Mouse (Mus musculus): ENCODE data around the gene Uqcc1. TPM values are rescaled to one million over a fixed set of nuclear protein-coding genes. Genes with fewer than 3 reads are reported as not detected.

Uqcc1 gene
- polyA plus RNA-seq, 1 experiment = 12.1 TPM

DNA sequence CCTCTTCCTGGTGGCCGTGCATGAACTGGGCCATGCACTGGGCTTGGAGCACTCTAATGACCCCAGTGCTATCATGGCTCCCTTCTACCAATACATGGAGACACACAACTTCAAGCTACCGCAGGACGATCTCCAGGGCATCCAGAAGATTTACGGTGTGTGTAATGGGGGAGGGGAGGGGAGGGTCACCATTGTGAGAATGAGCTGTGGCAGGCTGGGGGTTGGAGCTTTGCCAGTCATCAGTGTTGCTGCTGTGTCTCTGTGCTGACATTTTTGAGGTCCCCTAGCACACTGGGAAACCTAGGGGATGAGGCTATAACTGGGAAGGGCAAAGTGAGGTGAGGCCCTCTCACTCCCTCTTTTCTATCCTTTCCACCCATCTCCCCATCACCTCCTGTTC, 122.7 kb downstream of the Uqcc1 start:
- TF ChIP-seq CTCF (IDR thresholded peaks at IDR 0.05; ENCODE audit: extremely low read depth, insufficient read depth, insufficient read length, insufficient replicate concordance) (no peak), POLR2A (IDR thresholded peaks at IDR 0.05; ENCODE audit: low read depth, low read length) (no peak)
- 63% methylated on average over 4 of the region's 4 CpGs for WGBS
- no peak overlapping the region for H3K27ac ChIP-seq (ENCODE audit: insufficient read depth, low read length)

DNA sequence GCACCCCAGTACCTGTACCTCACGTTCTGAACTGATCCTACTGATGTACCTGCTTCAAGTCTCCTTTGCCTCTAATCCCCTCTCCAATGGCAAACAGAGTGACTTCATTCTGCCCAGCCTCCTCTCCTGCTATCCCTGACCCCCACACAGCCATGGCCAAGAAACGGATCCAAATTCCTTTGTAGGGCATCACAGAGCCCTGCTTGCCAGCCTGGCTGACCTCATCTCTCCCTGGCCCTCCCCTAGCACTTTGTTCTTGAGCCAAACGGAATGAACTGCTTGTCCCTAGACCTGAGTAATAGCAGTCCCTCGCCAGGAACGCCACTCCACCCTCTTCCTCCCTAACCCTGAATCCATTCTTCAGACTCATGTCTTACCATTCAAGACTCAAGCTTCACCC, 123.6 kb downstream of the Uqcc1 start:
- Histone ChIP-seq H3K27ac (ENCODE audit: insufficient read depth, low read length) (no peak overlapping the region), H3K36me3 (ENCODE audit: control insufficient read depth, insufficient read depth, low read length) (no peaks in the 10 kb centered on the region), H3K27me3 (ENCODE audit: control insufficient read depth, insufficient read depth, low read length) (no peaks in the 10 kb centered on the region), H3K4me3 (ENCODE audit: extremely low read depth, insufficient read depth, insufficient read length) (no peak overlapping the region), H3K4me1 (ENCODE audit: control insufficient read depth, insufficient read depth, insufficient read length) (no peaks in the 10 kb centered on the region)
- no peak for TF ChIP-seq POLR2A (IDR thresholded peaks at IDR 0.05; ENCODE audit: low read depth, low read length)
- TF ChIP-seq CTCF (IDR thresholded peaks at IDR 0.05; ENCODE audit: extremely low read depth, insufficient read depth, insufficient read length, insufficient replicate concordance) = no peak
- 82% methylated on average over 5 of the region's 5 CpGs for WGBS
- no peak for DNase-seq (ENCODE audit: low read depth in 1 of 2, low spot score in 2 of 2)

More for the DNA sequence above, 122.7 kb downstream of the Uqcc1 start:
- Histone ChIP-seq H3K4me1 (ENCODE audit: control insufficient read depth, insufficient read depth, insufficient read length) (no peaks in the 10 kb centered on the region), H3K4me3 (ENCODE audit: extremely low read depth, insufficient read depth, insufficient read length) (no peak overlapping the region), H3K27me3 (ENCODE audit: control insufficient read depth, insufficient read depth, low read length) (no peaks in the 10 kb centered on the region), H3K36me3 (ENCODE audit: control insufficient read depth, insufficient read depth, low read length) (no peaks in the 10 kb centered on the region)
- DNase-seq (ENCODE audit: low read depth in 1 of 2, low spot score in 2 of 2) = no peak

DNA sequence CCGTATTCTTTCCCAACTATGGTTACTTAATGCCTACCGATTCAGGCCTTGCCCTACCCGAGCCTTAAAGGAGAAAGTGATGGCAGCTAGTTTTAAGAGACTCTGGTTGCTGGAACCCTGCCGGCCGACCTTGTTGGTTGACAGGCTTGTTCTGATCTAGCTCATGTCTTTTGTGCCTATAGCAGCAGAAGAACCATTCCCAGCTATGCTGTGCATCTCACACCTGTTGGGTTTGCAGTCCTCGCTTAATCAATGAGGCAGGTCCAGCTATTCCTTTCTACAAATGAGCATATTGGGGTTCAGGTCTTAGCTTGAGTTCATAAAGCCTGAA, 124.2 kb downstream of the Uqcc1 start:
- Histone ChIP-seq H3K27ac (ENCODE audit: insufficient read depth, low read length) (no peak overlapping the region), H3K36me3 (ENCODE audit: control insufficient read depth, insufficient read depth, low read length) (no peaks in the 10 kb centered on the region), H3K4me1 (ENCODE audit: control insufficient read depth, insufficient read depth, insufficient read length) (no peaks in the 10 kb centered on the region), H3K27me3 (ENCODE audit: control insufficient read depth, insufficient read depth, low read length) (no peaks in the 10 kb centered on the region), H3K4me3 (ENCODE audit: extremely low read depth, insufficient read depth, insufficient read length) (no peak overlapping the region)
- 89% methylated on average over 6 of the region's 6 CpGs for WGBS
- TF ChIP-seq POLR2A (IDR thresholded peaks at IDR 0.05; ENCODE audit: low read depth, low read length) (no peak), CTCF (IDR thresholded peaks at IDR 0.05; ENCODE audit: extremely low read depth, insufficient read depth, insufficient read length, insufficient replicate concordance) (no peak)
- no peak for DNase-seq (ENCODE audit: low read depth in 1 of 2, low spot score in 2 of 2)

DNA sequence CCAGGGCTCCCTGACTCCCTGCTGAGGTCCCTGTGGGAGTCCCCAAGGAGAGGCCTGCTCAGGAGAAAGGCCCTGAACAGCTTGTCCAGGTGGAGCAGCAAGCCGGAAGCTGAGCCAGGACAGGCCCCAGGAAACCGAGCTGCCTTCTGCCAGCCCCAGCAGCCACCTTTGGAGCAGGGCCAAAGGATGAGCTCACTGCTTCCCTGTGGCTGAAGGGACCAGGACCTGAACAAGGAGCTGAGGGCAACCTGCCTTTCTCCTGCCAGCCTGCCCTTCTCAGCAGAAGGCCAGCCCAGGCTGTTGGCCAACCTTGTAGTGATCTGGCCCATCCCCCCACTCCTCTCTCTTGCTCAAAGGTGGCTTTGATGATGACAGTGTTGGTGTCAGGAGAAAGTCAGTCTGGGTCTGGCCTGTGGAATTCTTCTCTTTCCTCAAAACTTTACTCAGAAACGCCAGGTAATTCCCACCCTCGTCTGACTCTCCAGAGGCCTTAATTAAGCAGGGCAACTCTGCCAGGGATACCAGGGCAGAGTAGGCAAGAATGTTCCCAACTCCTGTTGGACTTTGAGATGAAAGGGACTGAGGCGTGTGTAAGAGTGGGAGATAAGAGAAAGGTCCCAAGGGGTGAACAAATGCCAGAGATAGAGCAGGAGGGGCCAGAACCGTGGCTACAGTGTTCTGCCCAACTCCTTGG, 124.7 kb downstream of the Uqcc1 start:
- DNase-seq (ENCODE audit: low read depth in 1 of 2, low spot score in 2 of 2) = no peak
- no peak for TF ChIP-seq CTCF (IDR thresholded peaks at IDR 0.05; ENCODE audit: extremely low read depth, insufficient read depth, insufficient read length, insufficient replicate concordance)
- no peak for TF ChIP-seq POLR2A (IDR thresholded peaks at IDR 0.05; ENCODE audit: low read depth, low read length)
- H3K27ac ChIP-seq (ENCODE audit: insufficient read depth, low read length) = no peak overlapping the region
- H3K4me1 ChIP-seq (ENCODE audit: control insufficient read depth, insufficient read depth, insufficient read length) = no peaks in the 10 kb centered on the region
- no peaks in the 10 kb centered on the region for H3K27me3 ChIP-seq (ENCODE audit: control insufficient read depth, insufficient read depth, low read length)
- 68% methylated on average over 6 of the region's 6 CpGs for WGBS
- no peaks in the 10 kb centered on the region for H3K36me3 ChIP-seq (ENCODE audit: control insufficient read depth, insufficient read depth, low read length)
- no peak overlapping the region for H3K4me3 ChIP-seq (ENCODE audit: extremely low read depth, insufficient read depth, insufficient read length)

DNA sequence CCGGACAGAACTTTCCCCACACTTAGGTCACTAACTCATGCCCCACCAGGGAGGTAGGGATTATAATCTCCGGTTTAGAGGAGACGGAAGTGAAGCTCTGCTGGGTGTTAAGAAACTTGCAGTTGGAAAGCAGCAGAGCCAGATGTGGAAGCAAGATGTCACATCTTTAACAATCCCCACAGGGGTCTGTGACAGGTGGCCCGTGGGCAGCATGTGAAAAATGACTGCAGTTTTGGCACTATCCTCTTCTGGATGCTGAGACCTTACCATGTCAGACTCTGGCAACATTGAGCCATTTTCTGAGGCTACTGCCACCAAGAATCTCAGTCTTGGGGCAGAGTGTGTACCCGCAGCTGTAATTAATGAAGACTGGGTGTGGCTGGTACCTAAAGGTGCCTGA, 126.1 kb downstream of the Uqcc1 start:
- H3K27ac ChIP-seq (ENCODE audit: insufficient read depth, low read length) = no peak overlapping the region
- H3K4me3 ChIP-seq (ENCODE audit: extremely low read depth, insufficient read depth, insufficient read length) = no peak overlapping the region
- no peaks in the 10 kb centered on the region for H3K36me3 ChIP-seq (ENCODE audit: control insufficient read depth, insufficient read depth, low read length)
- H3K27me3 ChIP-seq (ENCODE audit: control insufficient read depth, insufficient read depth, low read length) = no peaks in the 10 kb centered on the region
- 68% methylated on average over 5 of the region's 5 CpGs for WGBS
- no peaks in the 10 kb centered on the region for H3K4me1 ChIP-seq (ENCODE audit: control insufficient read depth, insufficient read depth, insufficient read length)
- DNase-seq (ENCODE audit: low read depth in 1 of 2, low spot score in 2 of 2) = no peak
- TF ChIP-seq CTCF (IDR thresholded peaks at IDR 0.05; ENCODE audit: extremely low read depth, insufficient read depth, insufficient read length, insufficient replicate concordance) = no peak
- TF ChIP-seq POLR2A (IDR thresholded peaks at IDR 0.05; ENCODE audit: low read depth, low read length) = no peak

DNA sequence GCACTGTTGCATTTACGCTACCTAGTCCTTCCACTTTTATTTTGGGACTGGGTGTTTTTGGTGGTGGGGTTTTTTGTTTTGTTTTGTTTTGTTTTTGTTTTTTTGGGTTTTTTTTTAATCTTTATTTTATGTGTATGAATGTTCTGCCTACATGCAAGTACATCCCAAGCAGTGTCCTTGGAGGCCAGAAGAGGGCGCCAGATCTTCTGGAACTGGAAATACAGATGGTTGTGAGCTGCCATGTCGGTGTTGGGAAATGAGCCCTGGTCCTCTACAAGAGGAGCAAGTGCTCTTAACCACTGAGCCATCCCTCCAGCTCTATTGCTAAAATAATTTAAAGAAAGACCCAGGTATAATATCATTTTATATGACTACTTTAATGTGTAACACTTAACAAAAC, 127.3 kb downstream of the Uqcc1 start:
- no peak for DNase-seq (ENCODE audit: low read depth in 1 of 2, low spot score in 2 of 2)
- 63% methylated on average over 3 of the region's 3 CpGs for WGBS

DNA sequence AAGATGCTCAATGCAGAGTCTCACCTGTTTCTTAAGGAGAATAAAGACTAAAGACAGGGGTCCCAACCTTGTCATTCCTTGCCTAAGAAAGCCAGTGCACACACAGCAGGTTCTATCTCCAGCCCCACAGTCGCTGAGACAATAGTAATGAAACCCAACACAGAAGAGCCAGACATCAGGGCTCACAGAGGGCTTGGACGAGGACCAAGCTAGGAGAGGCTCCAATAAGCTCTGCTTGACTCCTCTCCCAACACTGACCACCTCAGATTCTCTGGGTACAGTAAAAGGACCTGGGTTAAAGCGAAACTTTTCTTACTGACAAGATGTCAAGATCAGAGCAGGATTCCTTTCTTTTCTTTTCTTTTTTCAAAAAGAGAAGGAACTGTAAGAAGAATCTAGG, 131.5 kb downstream of the Uqcc1 start:
- DNase-seq (ENCODE audit: low read depth in 1 of 2, low spot score in 2 of 2) = no peak
- TF ChIP-seq CTCF (IDR thresholded peaks at IDR 0.05; ENCODE audit: extremely low read depth, insufficient read depth, insufficient read length, insufficient replicate concordance) = no peak
- no peak for TF ChIP-seq POLR2A (IDR thresholded peaks at IDR 0.05; ENCODE audit: low read depth, low read length)
- Histone ChIP-seq H3K36me3 (ENCODE audit: control insufficient read depth, insufficient read depth, low read length) (no peaks in the 10 kb centered on the region), H3K4me3 (ENCODE audit: extremely low read depth, insufficient read depth, insufficient read length) (no peak overlapping the region), H3K27ac (ENCODE audit: insufficient read depth, low read length) (no peak overlapping the region), H3K27me3 (ENCODE audit: control insufficient read depth, insufficient read depth, low read length) (no peaks in the 10 kb centered on the region), H3K4me1 (ENCODE audit: control insufficient read depth, insufficient read depth, insufficient read length) (no peaks in the 10 kb centered on the region)
- WGBS = 56% methylated on average over 3 of the region's 3 CpGs

More for the DNA sequence above, 127.3 kb downstream of the Uqcc1 start:
- Histone ChIP-seq H3K4me3 (ENCODE audit: extremely low read depth, insufficient read depth, insufficient read length) (no peak overlapping the region), H3K36me3 (ENCODE audit: control insufficient read depth, insufficient read depth, low read length) (no peaks in the 10 kb centered on the region), H3K27ac (ENCODE audit: insufficient read depth, low read length) (no peak overlapping the region), H3K4me1 (ENCODE audit: control insufficient read depth, insufficient read depth, insufficient read length) (no peaks in the 10 kb centered on the region), H3K27me3 (ENCODE audit: control insufficient read depth, insufficient read depth, low read length) (no peaks in the 10 kb centered on the region)
- peak; percentile 25; the same call in 1 of the 2 replicates for TF ChIP-seq CTCF (IDR thresholded peaks at IDR 0.05; ENCODE audit: extremely low read depth, insufficient read depth, insufficient read length, insufficient replicate concordance)
- no peak for TF ChIP-seq POLR2A (IDR thresholded peaks at IDR 0.05; ENCODE audit: low read depth, low read length)

Other genes with a start within 250 kb of the Uqcc1 start
- 144 and 162 TPM in 2 replicates for gene Trpc4ap, start 237.9 kb downstream of the Uqcc1 start, polyA plus RNA-seq (2012; rRNA removed)
- gene Edem2, start 200.8 kb downstream of the Uqcc1 start, polyA plus RNA-seq (2012; rRNA removed) = 65.0 and 70.8 TPM in 2 replicates
- not detected in 2 replicates for gene Gm17581, start 194.4 kb downstream of the Uqcc1 start, polyA plus RNA-seq (2012; rRNA removed)
- 9.0 and 10.5 TPM in 2 replicates for gene Procr, start 179.2 kb downstream of the Uqcc1 start, polyA plus RNA-seq (2012; rRNA removed)
- gene Mmp24, start 155.0 kb downstream of the Uqcc1 start, polyA plus RNA-seq (2012; rRNA removed) = 0.01 TPM in 1 of 2 replicates, not detected in the other
- 31.9 and 43.7 TPM in 2 replicates for gene BC029722, start 110.9 kb downstream of the Uqcc1 start, polyA plus RNA-seq (2012; rRNA removed)
- 77.0 and 90.7 TPM in 2 replicates for gene Eif6, start 103.4 kb downstream of the Uqcc1 start, polyA plus RNA-seq (2012; rRNA removed)
- gene Fam83c, start 95.5 kb downstream of the Uqcc1 start, polyA plus RNA-seq (2012; rRNA removed) = not detected in 2 replicates
- gene Gm15557, start 10.4 kb upstream of the Uqcc1 start, polyA plus RNA-seq (2012; rRNA removed) = not detected in 2 replicates
- not detected in 2 replicates for gene Gdf5, start 15.1 kb upstream of the Uqcc1 start, polyA plus RNA-seq (2012; rRNA removed)
- gene Cep250, start 26.1 kb upstream of the Uqcc1 start, polyA plus RNA-seq (2012; rRNA removed) = 13.8 and 16.7 TPM in 2 replicates
- gene 6430550D23Rik, start 77.7 kb upstream of the Uqcc1 start, polyA plus RNA-seq (2012; rRNA removed) = 0.84 and 0.93 TPM in 2 replicates
- gene Ergic3, start 77.7 kb upstream of the Uqcc1 start, polyA plus RNA-seq (2012; rRNA removed) = 119 and 144 TPM in 2 replicates
- gene Fer1l4, start 122.6 kb upstream of the Uqcc1 start, polyA plus RNA-seq (2012; rRNA removed) = not detected in 2 replicates
- gene Spag4, start 134.9 kb upstream of the Uqcc1 start, polyA plus RNA-seq (2012; rRNA removed) = 0.74 and 0.90 TPM in 2 replicates
- 92.0 and 124 TPM in 2 replicates for gene Cpne1, start 181.7 kb upstream of the Uqcc1 start, polyA plus RNA-seq (2012; rRNA removed)
- gene Rbm12, start 181.7 kb upstream of the Uqcc1 start, polyA plus RNA-seq (2012; rRNA removed) = 22.6 and 25.3 TPM in 2 replicates
- 1.1 and 1.7 TPM in 2 replicates for gene Gm28036, start 196.8 kb upstream of the Uqcc1 start, polyA plus RNA-seq (2012; rRNA removed)
- 129 and 151 TPM in 2 replicates for gene Romo1, start 213.7 kb upstream of the Uqcc1 start, polyA plus RNA-seq (2012; rRNA removed)
- gene Nfs1, start 213.9 kb upstream of the Uqcc1 start, polyA plus RNA-seq (2012; rRNA removed) = 27.1 and 48.7 TPM in 2 replicates
- 57.7 and 71.7 TPM in 2 replicates for gene Rbm39, start 249.9 kb upstream of the Uqcc1 start, polyA plus RNA-seq (2012; rRNA removed)